Mouse (Mus musculus): Measurements from ENCODE around the gene Bbs1. TPM values are rescaled to one million over a fixed set of nuclear protein-coding genes. Genes with fewer than 3 reads are reported as not detected.
"Not testable (repeated sequence)": the region's sequence is repeated elsewhere in the genome, so short reads cannot be mapped to it uniquely, and the experiment has no call there.

Bbs1 gene
- polyA plus RNA-seq, 1 experiment, result 17.6 TPM

DNA sequence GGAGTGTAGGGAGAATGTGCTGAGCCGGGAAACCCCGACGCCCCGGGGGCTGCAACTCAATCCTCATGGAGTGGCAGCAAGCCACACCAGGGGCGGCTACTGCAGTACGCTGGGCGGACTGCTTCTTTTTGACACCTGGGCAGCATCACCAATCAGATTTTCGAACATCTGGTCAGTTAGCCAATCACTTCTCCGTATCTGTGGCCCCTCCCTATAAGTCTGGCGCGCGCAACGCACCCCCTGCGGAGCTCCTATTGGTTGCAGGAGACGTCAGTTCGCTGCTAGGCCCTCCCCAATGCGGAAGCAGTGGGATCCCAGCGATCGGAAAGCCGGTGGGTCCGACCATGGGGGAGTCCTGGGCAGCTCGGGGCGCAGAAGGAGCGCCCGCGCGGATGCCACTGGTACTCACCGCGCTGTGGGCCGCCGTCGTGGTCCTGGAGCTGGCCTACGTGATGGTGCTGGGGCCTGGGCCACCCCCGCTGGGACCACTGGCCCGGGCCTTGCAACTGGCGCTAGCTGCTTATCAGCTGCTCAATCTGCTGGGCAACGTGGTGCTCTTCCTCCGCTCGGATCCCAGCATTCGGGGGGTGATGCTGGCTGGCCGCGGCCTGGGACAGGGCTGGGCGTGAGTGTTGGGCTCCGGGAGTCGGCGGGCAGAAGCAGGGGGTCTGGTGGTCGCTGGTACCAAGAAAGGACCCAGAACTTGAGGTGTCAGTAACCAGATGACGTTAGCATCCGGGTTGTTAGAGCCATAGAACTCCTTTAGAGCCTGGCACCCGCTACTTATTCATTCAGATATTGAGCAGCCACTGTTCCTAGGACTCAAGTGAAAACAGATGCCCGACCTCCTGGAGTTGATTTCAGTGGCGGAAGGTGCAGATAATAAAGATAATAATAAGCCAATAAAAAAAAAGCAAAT lies 27.8 kb downstream of the Bbs1 start, which contains the start of gene Zdhhc24:
Gene Zdhhc24, plus strand, starts transcription at position 264 of the 919 bp plus-strand sequence.
- peak; percentile 95 to 96 for DNase-seq
- no peaks in the 10 kb centered on the region for H3K27me3 ChIP-seq (ENCODE audit: control insufficient read depth, insufficient read depth, low read length)
- WGBS, result 1% methylated on average over 52 of the region's 52 CpGs
- H3K27ac ChIP-seq (ENCODE audit: insufficient read depth, low read length), result no peak within 1 kb of the TSS
- TF ChIP-seq CTCF (IDR thresholded peaks at IDR 0.05; ENCODE audit: borderline replicate concordance, insufficient read depth, low read depth, low read length) (no peak), POLR2A (IDR thresholded peaks at IDR 0.05; ENCODE audit: borderline replicate concordance, insufficient read depth, low read length) (peak; percentile 53; the same call in 1 of the 2 replicates)
- 0 out of 2 replicates have a peak, but pooled peaks cover 4% of the 10 kb centered on the region for H3K4me1 ChIP-seq (ENCODE audit: control insufficient read depth, insufficient read depth, low read length)
- H3K4me3 ChIP-seq (replicated peaks; ENCODE audit: insufficient read depth, low read depth, low read length), result peak within 1 kb of the TSS; percentile 64

DNA sequence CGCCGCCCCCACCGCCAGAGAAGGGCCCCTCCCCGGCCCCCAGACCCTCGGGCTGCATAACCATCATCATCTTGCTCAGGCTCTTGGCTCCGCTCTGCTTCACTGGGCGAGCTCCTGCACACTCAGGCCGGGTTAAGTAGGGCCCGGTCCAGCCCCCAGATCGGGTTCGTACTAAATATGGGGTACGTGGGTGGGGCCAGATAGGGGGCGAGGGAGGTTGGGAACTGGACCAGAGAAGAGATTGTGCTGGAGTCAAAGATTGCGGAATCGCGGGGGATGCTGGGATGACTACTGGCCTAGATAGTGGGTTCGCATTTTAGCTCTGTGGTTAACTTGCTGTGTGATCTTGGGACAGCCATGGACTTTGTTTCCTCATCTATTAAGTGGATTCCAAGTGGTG lies 28.6 kb downstream of the Bbs1 start, which contains the start of gene Actn3:
Gene Actn3, minus strand, starts transcription at position 125 of the 400 bp plus-strand sequence.
- TF ChIP-seq POLR2A (IDR thresholded peaks at IDR 0.05; ENCODE audit: borderline replicate concordance, insufficient read depth, low read length) (no peak), CTCF (IDR thresholded peaks at IDR 0.05; ENCODE audit: borderline replicate concordance, insufficient read depth, low read depth, low read length) (no peak)
- DNase-seq, result no peak

DNA sequence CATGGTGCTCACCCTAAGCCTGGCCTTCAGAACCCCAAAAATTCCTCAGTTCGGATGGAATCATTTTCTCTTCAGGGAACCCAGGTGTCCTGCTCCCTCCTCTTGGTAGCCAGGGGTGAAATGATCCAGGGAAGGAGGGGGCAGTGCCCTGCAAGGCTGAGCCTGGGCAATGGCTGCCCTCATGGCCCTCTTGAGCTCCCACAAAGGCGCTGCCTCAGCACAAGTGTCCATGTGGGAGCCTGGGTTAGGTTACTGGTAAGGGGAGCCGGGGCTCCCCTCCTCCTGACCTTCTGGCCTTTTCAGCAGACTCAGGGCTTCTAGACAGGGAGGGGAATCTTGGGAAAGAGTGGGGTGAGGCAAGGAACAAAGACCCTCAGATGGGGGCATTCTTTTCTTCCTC lies 29.7 kb downstream of the Bbs1 start:
- H3K27me3 ChIP-seq (ENCODE audit: control insufficient read depth, insufficient read depth, low read length), result no peaks in the 10 kb centered on the region
- H3K4me1 ChIP-seq (ENCODE audit: control insufficient read depth, insufficient read depth, low read length), result 0 out of 2 replicates have a peak, but pooled peaks cover 4% of the 10 kb centered on the region
- TF ChIP-seq CTCF (IDR thresholded peaks at IDR 0.05; ENCODE audit: borderline replicate concordance, insufficient read depth, low read depth, low read length), result no peak
- no peak for TF ChIP-seq POLR2A (IDR thresholded peaks at IDR 0.05; ENCODE audit: borderline replicate concordance, insufficient read depth, low read length)
- 72% methylated on average over 3 of the region's 3 CpGs for WGBS
- H3K27ac ChIP-seq (ENCODE audit: insufficient read depth, low read length), result no peak overlapping the region
- no peak for DNase-seq
- H3K4me3 ChIP-seq (replicated peaks; ENCODE audit: insufficient read depth, low read depth, low read length), result no peak overlapping the region

More for the DNA sequence above, 28.6 kb downstream of the Bbs1 start, which contains the start of gene Actn3:
- Histone ChIP-seq H3K4me1 (ENCODE audit: control insufficient read depth, insufficient read depth, low read length) (0 out of 2 replicates have a peak, but pooled peaks cover 4% of the 10 kb centered on the region), H3K27me3 (ENCODE audit: control insufficient read depth, insufficient read depth, low read length) (no peaks in the 10 kb centered on the region), H3K4me3 (replicated peaks; ENCODE audit: insufficient read depth, low read depth, low read length) (peak within 1 kb of the TSS; percentile 64), H3K27ac (ENCODE audit: insufficient read depth, low read length) (no peak within 1 kb of the TSS)
- 6% methylated on average over 17 of the region's 17 CpGs for WGBS

- no peak overlapping the region for H3K27ac ChIP-seq (ENCODE audit: insufficient read depth, low read length)
- H3K4me1 ChIP-seq (ENCODE audit: control insufficient read depth, insufficient read depth, low read length), result 0 out of 2 replicates have a peak, but pooled peaks cover 4% of the 10 kb centered on the region
- TF ChIP-seq POLR2A (IDR thresholded peaks at IDR 0.05; ENCODE audit: borderline replicate concordance, insufficient read depth, low read length) (no peak), CTCF (IDR thresholded peaks at IDR 0.05; ENCODE audit: borderline replicate concordance, insufficient read depth, low read depth, low read length) (no peak)
- DNase-seq, result no peak
- no peaks in the 10 kb centered on the region for H3K27me3 ChIP-seq (ENCODE audit: control insufficient read depth, insufficient read depth, low read length)
- 63% methylated on average over 4 of the region's 4 CpGs for WGBS
- H3K4me3 ChIP-seq (replicated peaks; ENCODE audit: insufficient read depth, low read depth, low read length), result no peak overlapping the region
Measured at GRCm38 (mm10) chr19:4876241-4876640, 30.2 kb downstream of the Bbs1 start.

DNA sequence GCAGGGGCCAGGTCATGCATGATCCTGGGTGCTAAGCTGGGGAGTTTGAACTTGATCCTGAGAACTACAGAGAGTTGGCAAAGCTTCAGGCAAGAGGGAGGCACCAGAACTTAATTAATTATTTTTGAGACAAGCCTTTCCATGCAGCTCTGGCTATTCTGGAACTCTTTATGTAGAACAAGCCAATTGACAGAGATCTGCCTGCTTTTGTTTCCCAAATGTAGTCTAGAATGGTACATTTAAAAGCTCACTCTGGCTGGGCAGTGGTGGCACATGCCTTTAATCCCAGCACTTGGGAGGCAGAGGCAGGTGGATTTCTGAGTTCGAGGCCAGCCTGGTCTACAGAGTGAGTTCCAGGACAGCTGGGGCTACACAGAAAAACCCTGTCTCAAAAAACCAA lies 31.8 kb downstream of the Bbs1 start:
- H3K4me3 ChIP-seq (replicated peaks; ENCODE audit: insufficient read depth, low read depth, low read length); DNase-seq; H3K27me3 ChIP-seq (ENCODE audit: control insufficient read depth, insufficient read depth, low read length); H3K4me1 ChIP-seq (ENCODE audit: control insufficient read depth, insufficient read depth, low read length); H3K27ac ChIP-seq (ENCODE audit: insufficient read depth, low read length): not testable (repeated sequence)
- 79% methylated on average over 1 of the region's 1 CpGs for WGBS

- no peak for DNase-seq
- H3K4me1 ChIP-seq (ENCODE audit: control insufficient read depth, insufficient read depth, low read length), result peaks cover 13% of the 10 kb centered on the region
- 10% methylated on average over 17 of the region's 17 CpGs for WGBS
- no peak overlapping the region for H3K4me3 ChIP-seq (replicated peaks; ENCODE audit: insufficient read depth, low read depth, low read length)
- no peaks in the 10 kb centered on the region for H3K27me3 ChIP-seq (ENCODE audit: control insufficient read depth, insufficient read depth, low read length)
- no peak overlapping the region for H3K27ac ChIP-seq (ENCODE audit: insufficient read depth, low read length)
- TF ChIP-seq CTCF (IDR thresholded peaks at IDR 0.05; ENCODE audit: borderline replicate concordance, insufficient read depth, low read depth, low read length) (no peak), POLR2A (IDR thresholded peaks at IDR 0.05; ENCODE audit: borderline replicate concordance, insufficient read depth, low read length) (no peak)
Measured at GRCm38 (mm10) chr19:4865147-4865546, 41.3 kb downstream of the Bbs1 start.

DNA sequence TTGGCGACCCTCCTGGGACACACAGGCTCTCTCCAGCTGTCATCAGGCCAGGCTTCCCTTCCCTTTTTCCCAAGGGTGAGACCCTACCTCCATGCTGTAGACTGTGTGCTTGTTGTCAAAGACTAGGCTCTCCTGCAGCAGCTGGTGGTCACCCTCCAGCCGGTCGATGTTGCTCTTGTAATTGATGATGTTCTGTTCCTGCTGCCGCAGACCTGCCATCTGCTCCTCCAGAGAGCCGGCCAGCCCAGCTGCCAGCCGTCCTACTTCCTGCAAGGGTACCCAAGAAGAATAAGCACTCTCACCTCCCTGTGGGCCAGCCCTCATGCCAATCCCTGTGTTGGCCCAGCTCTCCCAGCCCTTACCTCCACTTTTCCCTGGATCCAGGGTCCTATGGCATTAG lies 43.4 kb downstream of the Bbs1 start:
- DNase-seq, result no peak
- WGBS, result 19% methylated on average over 6 of the region's 6 CpGs
- peaks cover 13% of the 10 kb centered on the region for H3K4me1 ChIP-seq (ENCODE audit: control insufficient read depth, insufficient read depth, low read length)
- TF ChIP-seq CTCF (IDR thresholded peaks at IDR 0.05; ENCODE audit: borderline replicate concordance, insufficient read depth, low read depth, low read length) (no peak), POLR2A (IDR thresholded peaks at IDR 0.05; ENCODE audit: borderline replicate concordance, insufficient read depth, low read length) (no peak)
- no peaks in the 10 kb centered on the region for H3K27me3 ChIP-seq (ENCODE audit: control insufficient read depth, insufficient read depth, low read length)
- H3K4me3 ChIP-seq (replicated peaks; ENCODE audit: insufficient read depth, low read depth, low read length), result no peak overlapping the region
- no peak overlapping the region for H3K27ac ChIP-seq (ENCODE audit: insufficient read depth, low read length)

GRCm38 (mm10) chr19:4859081-4859480 lies 47.3 kb downstream of the Bbs1 start:
- TF ChIP-seq POLR2A (IDR thresholded peaks at IDR 0.05; ENCODE audit: borderline replicate concordance, insufficient read depth, low read length) (no peak), CTCF (IDR thresholded peaks at IDR 0.05; ENCODE audit: borderline replicate concordance, insufficient read depth, low read depth, low read length) (no peak)
- no peak overlapping the region for H3K4me3 ChIP-seq (replicated peaks; ENCODE audit: insufficient read depth, low read depth, low read length)
- 61% methylated on average over 6 of the region's 6 CpGs for whole genome bisulfite sequencing
- no peaks in the 10 kb centered on the region for H3K27me3 ChIP-seq (ENCODE audit: control insufficient read depth, insufficient read depth, low read length)
- no peak for DNase-seq
- H3K4me1 ChIP-seq (ENCODE audit: control insufficient read depth, insufficient read depth, low read length), result peaks cover 10% of the 10 kb centered on the region
- no peak overlapping the region for H3K27ac ChIP-seq (ENCODE audit: insufficient read depth, low read length)
